Mouse (Mus musculus): ENCODE measurements around the gene Nprl3.

- TF ChIP-seq CTCF (IDR thresholded peaks at IDR 0.05; ENCODE audit: borderline replicate concordance, control insufficient read depth, extremely low read depth, insufficient read depth, low read length, poor library complexity) (no peak), POLR2A (IDR thresholded peaks at IDR 0.05; ENCODE audit: control insufficient read depth, extremely low read depth, insufficient read depth, low read length, poor library complexity) (no peak)
Measured at GRCm38 (mm10) chr11:32250880-32251763, 16.4 kb downstream of the Nprl3 start.

Measured in thymus, adult 2 months (tissue).